Mouse (Mus musculus): ENCODE results near the gene Asns. TPM values are rescaled to one million over a fixed set of nuclear protein-coding genes. Genes with fewer than 3 reads are reported as not detected.

Gene Asns
- 1 to 10 TPM; 2.6 to 5.2 (median 3.2) TPM for total RNA-seq (2022)

DNA sequence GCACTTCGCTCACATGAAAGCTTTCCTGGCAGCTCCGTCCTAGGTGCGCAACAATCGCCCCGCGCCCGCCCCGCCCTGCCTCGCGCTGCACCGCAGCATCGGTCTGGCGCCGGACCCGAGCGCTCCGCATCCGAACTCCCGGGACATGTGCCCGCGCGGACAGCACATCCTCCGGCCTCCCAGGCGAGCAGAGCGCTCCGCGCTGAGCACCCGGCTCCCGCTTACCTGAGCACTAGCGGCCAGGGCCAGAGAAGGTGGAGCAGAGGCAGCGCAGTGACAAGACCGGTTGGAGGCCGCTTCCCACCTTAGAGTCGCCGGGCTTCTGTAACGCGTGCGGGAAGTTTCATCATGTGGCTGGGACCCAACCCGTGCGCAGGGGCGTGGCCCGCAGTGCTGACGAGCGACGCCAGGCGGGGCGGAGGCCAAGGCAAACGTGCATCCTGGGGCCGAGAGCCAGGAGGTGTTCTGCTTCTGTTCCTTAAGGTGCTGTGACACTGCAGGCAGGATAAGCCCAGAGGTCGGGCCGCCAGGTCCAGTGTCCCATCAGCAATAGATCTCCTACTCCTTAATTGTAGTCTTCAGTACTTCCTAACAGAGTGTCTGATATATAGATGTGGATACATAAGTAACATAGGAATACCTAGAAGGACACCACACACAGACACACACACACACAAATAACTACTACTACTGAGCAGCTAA is at the start of gene Asns:
Gene Asns (minus strand): TSS at position 371 of the 702 bp plus-strand sequence.
- DNase-seq (ENCODE audit: low spot score): peak; percentile 61

DNA sequence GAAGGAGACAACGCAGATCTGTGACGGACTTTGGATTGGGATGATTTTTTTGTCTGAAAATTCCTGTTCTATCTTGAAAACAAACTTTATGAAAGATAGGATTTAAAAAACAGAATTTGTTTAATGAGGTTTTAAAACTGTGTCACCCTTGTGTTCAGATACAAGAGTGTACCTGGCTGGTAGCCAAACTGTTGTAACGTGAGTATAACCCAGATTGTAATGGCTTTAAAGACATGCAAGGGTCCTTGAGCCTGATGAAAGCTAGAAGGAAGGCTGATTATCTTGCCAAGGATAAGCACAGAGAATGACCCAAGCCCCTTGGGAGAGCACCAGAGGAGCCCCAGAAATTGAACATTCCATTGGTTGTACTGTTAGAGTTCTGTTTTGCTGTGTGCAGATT is 48.7 kb upstream of the Asns start:
- DNase-seq (ENCODE audit: low spot score): no peak

DNA sequence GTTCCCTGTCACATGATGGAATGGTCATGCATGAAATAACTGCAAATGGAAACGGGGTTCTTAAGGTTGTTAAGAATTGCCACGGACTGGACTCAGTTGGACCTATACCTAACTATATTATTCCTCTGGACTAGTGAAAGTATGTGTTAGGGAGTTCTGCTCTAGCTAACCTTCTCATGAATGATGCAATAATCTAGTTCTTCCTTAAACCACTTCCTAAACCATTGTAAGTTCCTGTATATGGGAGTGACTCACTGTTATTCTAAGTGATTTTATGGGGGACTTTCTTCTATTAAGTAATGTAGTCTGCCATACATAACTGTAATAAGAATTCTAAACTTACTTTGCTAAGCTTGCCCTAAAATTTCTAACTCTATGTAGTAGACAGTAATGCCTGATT is 44.8 kb upstream of the Asns start:
- no peak for DNase-seq (ENCODE audit: low spot score)

DNA sequence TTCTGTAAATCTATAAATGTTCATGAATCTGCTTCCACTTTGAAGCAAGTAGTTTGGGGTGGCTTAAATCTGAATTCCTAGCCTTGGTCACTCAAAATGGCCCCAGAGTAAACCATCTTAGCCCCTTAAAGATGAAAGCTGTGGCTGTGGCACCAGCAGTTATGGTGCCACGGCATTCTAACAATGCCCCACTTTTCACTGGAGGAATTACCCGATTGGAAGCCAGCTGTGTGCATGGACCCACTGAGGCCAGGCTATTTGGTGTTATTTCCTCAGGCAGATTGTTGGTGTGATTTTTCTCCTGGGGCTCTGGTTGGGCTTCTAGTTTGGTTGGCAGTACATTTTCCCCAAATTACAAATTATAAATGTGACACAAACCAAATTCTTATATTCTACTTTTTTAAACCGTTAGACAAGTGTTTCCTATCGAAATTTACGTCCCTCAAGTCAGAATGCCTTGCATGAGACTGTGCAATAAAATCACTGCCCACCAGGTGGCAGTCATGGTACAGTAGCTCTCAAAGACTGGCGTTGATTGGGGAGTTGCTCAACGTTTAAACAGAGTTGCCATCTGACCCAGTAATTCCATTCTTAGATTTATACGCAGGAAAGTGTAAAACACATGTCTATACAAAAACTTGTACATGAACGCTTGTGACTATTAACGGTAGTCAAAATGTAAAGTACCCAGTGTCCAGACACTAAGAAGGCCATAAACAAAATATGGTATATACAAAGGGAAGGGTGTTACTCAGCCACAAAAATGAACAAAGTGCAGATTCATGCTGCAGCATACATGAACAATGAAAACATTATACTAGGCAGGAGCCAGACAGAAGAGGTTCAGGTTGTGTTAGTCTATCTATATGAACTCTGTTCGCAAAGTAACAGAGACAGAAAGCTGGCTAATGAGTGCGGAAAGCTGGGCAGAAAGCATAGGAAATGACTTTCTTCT is 40.0 kb upstream of the Asns start:
- peak; percentile 88 for DNase-seq (ENCODE audit: low spot score)

DNA sequence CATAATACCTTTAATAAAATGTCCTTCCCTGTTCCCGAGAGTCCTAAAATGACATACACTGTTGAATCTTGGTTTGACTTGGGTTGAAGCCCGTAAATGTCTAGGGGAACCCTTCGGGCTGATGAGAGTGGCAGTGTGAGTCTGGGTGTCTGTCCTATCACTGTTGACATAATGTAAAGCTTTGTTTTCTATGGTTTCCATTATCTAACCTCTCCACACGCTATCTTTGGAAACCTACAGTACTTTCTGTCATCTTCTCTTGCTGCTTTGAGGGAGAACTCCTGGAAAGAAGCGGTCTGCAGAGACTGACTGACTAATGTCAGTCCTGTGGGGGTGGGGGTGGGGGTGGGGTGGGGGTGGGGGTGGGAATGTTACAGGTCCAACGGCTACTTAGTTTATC is 39.0 kb upstream of the Asns start:
- DNase-seq (ENCODE audit: low spot score): no peak

DNA sequence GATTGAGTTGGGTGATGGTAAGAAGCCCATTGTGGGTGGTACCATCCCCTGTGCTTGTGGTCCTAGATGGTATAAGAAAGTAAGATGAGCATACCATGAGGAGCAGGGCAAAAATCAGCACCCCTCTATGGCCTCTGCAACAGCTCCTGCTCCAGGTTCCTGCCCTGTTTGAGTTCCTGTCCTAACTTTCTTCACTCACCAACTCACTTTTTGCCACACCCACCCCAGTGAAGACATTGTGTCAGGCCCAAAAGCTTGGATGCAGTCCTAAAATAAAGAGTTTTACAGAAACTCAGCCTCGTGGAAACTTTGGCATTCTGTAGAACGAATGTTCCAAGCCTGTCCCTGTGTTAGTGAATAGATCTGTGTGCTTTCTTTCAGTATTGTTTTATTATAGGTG is 36.1 kb upstream of the Asns start:
- no peak for DNase-seq (ENCODE audit: low spot score)

DNA sequence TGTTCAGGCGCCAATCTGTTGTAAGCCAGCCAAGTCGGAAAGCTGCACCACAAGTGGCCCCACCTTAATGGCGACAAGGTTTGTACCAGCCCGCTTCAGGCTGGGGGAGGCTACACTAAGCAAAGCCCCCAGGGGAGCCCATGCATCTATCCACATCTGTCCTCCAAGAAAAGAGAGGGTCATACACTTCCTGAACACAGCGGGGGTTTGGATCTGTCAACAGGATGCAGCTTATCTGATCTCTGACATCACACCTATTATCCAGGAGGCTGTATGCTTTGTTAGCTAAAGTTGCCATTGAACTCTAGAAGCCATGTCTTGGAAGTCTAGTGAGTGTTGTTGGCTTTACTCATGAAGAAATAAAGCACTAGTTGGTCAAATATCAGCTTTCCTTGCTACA is 35.2 kb upstream of the Asns start:
- no peak for DNase-seq (ENCODE audit: low spot score)

DNA sequence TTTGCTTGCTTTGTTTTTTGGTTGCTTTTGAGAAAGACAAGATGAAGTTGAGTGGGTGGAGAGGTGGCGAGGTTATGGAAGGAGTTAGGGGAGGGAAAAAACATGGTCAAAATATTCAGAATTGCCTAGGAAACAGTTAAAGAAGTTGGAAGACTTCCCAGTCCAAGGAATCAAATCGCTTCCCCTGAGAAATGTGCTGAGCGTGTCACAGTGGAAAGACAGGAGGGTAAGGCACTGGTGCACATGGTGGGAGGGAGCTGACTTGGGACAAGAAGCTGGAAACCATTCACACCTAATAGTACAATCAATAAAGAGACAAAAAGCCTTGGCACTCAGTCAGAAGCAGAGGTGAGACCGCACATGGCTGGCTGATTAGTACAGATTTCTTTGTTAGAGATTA is 23.2 kb upstream of the Asns start:
- DNase-seq (ENCODE audit: low spot score): no peak

DNA sequence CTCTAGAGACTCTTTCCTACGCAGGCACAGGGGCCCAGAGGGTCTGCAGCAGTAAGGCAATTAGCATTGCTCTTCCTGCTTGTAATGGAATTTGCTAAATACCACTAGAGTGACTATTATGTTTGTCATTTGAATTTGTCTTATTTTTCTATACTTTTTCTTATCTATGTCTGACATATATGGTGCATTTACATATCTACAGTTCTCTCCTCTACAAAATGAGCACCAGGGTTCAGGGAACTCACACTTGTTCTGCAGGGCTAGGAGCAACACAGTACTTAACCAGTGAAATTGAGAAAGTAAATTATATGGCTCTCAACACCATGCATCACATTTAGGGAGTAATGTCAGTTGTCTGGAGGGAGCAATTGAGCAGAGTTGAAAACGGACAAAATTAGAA is 21.2 kb upstream of the Asns start:
- DNase-seq (ENCODE audit: low spot score): no peak

DNA sequence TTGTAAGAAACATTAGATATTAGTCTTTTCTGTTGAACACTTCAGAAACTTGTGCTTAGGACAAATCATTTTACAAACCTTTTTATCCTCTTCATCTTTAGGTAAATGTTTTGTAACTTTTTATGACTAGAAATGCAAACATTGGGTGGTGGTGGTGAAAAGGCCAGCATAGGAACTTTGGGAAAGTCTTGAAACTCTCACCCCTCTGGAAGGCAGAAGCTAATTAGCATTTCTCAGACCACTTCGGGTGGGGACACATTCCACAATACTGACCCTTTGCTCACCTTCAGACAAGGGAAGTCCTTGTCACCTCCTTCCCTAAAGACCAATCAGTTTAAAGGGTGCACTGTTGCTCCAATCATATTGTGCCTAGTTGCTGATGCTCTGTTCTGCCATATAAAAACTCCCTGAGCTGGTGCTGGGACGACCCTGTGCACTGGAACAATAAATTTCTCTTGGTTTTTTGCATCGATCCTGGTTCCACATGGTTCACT is 18.8 kb upstream of the Asns start:
- no peak for DNase-seq (ENCODE audit: low spot score)

DNA sequence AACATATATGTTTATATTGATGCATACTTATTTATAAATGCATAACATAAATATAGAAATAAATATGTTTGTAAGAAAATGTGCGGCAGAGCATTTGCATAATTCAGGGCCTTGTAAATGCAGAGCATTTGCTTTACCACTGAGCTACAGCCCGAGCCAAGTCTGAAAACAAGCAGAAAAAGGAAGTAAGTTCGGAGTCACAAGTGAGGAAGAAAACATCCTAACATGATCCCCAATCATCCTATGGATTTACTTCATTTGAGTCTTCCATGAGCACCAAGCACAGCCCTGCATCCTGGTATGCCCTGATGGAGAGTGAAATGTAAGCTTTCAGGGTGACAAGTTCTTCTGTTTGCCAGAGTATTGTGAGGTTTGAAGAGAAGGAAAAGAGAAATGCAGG is 15.2 kb upstream of the Asns start:
- DNase-seq (ENCODE audit: low spot score): no peak

DNA sequence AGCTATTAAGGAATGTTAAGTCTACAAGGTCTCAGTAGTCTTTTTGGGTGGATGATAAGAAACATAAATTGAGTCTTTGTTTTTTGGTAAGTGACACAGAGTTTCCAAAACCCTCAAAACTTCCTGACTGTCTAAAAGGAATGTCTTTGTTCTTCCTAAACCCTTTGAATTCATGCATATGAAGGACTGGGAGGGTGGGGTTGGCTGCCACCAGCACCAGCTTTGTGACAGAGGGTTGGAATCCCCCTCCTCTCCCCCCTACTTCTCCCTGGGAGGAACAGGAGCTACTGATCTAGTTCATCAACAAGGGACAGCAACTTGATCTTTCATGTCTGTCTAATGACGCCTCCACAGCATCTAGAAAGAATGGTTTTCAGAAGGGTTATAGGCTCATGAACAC is 13.7 kb upstream of the Asns start:
- no peak for DNase-seq (ENCODE audit: low spot score)

DNA sequence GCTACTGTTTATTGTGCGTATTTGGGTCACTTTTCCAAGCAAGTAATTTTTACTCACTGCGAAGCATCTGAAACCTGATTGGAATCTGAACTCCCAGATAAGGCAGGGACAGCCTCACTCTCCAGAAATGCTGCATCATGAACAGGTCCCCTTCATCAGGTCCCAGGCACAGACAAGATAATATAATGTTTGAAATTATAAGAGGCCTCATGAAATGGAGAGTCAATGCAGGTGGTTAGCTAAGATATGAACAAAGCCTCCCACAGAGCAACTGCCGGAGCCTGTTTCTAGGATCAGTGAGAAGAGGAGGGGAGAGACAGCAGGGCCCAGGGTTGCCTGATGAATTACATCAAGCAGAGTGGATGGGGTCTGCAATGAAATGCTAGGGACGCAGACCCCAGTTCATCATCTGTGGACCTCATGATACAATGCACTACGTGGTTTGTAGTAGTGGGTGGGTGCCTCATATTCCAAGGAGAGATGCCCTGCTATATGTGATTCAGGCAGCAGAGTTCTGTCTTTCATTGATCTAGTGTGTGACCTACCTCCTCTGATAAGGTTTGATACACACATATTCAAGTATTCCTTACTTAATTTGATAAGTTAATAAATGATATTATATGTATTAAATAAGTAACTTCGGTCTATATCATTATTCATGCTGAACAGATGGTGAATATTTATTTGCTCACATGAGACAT is 5.1 kb upstream of the Asns start:
- DNase-seq (ENCODE audit: low spot score): no peak

DNA sequence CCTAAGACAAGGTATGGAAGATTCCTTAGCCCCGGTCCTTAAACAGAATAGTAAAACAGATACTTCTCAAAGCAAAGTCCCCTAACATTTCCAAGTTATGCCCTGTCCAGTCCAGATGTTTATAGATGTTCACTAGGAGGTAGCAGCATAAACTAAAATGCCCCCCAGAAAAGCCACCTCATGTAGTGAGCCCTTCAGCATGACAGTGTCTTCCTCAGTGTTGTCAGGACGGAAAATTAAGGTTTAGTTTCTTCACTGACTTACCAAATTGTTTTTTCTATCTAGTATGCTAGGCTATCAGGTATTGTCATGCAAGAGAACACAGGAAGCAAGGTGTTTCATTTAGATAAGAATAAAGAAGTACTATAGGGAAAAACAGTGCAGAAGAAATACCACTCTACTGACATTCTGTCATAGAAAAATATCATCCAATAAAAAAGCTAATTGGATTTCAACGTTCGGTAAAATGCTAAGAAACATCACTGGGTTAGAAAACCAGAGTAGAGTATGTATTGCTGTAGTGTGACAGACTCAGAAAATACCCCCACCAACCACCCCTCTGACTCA is 4.1 kb upstream of the Asns start:
- DNase-seq (ENCODE audit: low spot score): no peak

DNA sequence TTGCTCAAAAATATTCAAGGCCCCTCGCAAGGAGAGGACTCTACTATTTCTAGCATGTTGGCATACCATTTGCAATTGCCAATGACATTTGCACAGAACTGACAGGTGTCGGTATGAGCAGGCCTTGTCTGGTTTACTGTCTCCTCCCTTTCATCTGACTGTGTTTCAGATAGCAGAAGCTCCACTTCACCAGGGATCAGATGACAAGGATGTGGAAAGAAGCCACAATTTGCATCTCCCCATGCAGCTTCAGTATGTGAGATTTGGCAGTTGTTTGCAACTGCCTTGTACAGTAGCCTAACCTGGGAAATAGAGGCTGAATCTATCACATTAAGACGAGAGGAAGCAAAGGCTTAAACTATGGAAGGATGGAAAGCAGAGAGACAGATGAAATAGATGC is 3.6 kb upstream of the Asns start:
- no peak for DNase-seq (ENCODE audit: low spot score)

DNA sequence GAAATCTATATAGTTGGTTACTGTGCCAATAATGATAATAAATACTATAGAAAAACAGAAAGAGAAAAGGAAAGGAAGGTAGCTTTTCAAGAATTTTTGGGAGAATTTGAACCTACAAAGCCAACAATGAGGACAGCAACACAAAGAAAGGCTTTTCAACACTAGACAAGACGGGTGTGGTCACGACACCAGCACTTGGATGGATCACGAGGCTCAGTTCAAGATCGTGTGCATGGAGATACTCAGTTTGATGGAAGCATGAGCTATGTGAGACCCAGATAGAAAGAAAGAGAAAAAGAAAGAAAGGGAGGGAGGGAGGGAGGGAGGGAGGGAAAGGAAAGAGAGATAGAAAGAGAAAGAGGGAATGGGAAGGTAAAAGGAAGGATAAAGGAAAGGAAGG is 2.8 kb upstream of the Asns start:
- no peak for DNase-seq (ENCODE audit: low spot score)

DNA sequence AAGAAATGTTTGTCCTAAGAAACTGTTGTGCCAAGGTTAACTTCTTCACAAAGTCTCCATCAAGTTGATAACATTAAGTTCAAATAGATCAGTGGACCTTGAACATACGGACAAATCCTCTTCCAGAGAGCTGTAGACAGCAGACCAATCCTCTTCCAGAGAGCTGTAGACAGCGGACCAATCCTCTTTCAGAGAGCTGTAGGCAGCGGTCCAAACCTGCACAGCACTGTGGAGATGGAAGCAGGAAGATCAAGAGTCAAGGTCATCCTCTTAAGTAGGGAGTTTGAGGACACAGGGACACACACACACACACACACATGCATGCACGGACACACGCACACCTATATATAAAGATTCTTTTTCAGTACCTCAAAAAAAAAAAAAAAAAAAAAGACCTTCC is 612 bp upstream of the Asns start:
- no peak for DNase-seq (ENCODE audit: low spot score)

DNA sequence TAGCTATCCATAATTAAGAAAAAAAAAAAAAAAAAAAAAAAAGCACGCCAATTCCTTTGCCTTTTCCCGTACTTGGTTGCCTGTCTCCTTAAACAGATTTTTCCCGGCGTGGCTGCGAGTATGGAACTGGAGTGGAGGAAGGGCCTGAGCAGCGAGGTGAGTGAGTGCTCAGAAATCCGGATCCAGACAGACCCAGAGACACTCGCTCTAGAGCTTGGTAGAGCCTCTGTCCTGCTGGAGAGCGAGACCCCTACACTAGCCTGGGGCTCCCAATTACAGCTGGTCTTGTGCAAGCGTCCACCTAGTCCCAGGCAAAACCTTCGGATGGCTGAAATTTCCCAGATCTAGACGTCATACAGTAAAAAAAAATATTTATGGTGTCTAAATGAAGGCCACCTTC is 603 bp downstream of the Asns start:
- no peak for DNase-seq (ENCODE audit: low spot score)

DNA sequence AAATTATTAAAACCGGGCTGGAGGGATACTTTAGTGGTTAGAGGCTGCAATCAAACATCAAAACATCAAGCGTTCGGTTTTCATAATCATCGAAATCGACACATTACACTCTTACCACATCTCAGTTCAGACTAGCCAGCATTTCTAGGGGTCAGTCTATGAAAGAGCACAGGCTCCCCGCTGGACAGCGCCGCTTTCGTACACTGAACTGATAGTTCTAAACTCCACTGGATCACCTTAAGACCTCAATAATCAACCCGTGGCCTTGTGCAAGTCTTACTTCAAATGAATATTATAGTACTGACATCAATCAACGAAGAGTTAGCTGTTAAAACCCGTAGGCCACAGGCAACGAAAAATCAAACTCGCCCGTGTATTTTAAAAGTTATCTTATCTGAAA is 1.0 kb downstream of the Asns start:
- no peak for DNase-seq (ENCODE audit: low spot score)

DNA sequence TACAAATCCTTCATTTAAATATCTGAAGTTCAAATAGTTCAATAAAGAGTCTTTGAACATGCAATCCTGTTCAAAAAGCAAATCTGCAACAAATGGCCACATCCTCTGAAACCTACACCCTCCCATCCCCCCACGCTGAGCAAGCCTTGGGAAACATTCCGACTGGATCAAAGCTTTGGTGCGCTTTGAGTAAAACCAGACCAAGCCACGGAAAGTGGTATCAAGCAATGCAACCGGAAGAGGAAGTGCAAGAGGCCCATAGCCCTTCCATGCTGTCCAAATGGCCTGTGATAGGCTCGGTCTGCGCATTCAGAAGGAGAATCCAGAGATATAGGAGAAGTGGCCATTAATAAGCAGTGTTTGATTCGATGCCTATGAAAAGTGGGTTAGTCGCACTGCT is 2.6 kb downstream of the Asns start:
- DNase-seq (ENCODE audit: low spot score): no peak

DNA sequence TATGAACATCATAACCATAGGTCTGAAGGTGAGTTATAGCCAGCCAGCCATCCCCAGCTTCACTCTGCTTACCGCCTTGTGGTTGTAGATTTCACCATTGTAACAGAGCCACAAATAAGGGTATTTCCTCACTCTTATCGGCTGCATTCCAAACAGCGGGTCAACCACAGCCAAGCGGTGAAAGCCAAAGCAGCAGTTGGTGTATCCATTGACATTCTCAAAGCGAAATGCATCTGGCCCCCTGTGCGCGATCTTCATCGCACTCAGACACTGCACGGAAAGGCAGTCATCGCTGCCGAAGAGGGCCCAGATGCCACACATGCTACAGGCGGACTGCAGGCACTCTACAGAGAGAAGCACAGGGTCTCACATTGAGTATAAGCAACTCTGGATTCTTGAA is 3.9 kb downstream of the Asns start:
- no peak for DNase-seq (ENCODE audit: low spot score)

DNA sequence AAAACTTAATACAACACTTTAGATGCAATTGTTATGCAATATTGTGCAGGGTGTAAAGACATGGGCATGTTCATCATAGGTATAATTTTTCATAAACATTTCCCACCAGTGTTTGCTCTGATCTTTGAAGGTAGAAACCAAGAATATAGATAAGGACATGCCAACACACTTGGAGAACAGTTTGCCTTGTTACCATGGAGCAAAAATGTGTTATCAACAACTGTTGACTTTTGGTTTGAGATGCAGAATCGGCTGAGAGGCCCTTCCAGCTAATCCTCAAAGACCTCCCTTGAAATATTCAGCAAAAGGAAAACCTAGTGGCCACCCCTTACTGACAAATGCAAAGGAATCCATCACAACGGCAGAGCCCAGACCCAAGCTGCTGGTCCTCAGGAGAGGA is 7.0 kb downstream of the Asns start:
- DNase-seq (ENCODE audit: low spot score): no peak

All from heart, adult 8-10 months (tissue).